Mouse (Mus musculus) stomach, embryonic 16.5 days (tissue): Measurements from ENCODE around the gene Nr2e3. TPM values are rescaled to one million over a fixed set of nuclear protein-coding genes. Genes with fewer than 3 reads are reported as not detected.

Source experiments
- ATAC-seq: fragments of 200-750 bp; cut with Nextera tagmentation; 2 replicates; pipeline ENCODE4 v1.8.0; 2017; ENCODE audit warnings: moderate number of reproducible peaks, moderate TSS enrichment; ENCODE audit not compliant: insufficient read depth, low FRiP score
- H3K27ac ChIP-seq: fragments of 300-500 bp; sonication (generic); 2 replicates; pipeline ENCODE4 v1.5.1; 2014; ENCODE audit warnings: low read length
- H3K27me3 ChIP-seq: fragments of 300-500 bp; sonication (generic); 2 replicates; pipeline ENCODE4 v1.6.1; 2014; ENCODE audit warnings: low read length, control low read depth, mixed read lengths; ENCODE audit not compliant: control insufficient read depth, insufficient read depth
- H3K36me3 ChIP-seq: fragments of 300-500 bp; sonication (generic); 2 replicates; pipeline ENCODE4 v1.6.1; 2014; ENCODE audit warnings: low read length; ENCODE audit not compliant: control insufficient read depth, insufficient read depth
- H3K4me1 ChIP-seq: fragments of 300-500 bp; sonication (generic); 2 replicates; pipeline ENCODE4 v1.6.1; 2014; ENCODE audit warnings: low read length, control low read depth, mixed read lengths; ENCODE audit not compliant: control insufficient read depth, insufficient read depth
- H3K4me2 ChIP-seq: fragments of 300-500 bp; sonication (generic); 2 replicates; pipeline ENCODE4 v1.6.1; 2014; ENCODE audit warnings: low read depth, low read length, mixed read lengths
- H3K4me3 ChIP-seq: fragments of 300-500 bp; sonication (generic); replicated peaks from 2 replicates; pipeline ENCODE4 v1.5.1; 2014; ENCODE audit warnings: mild to moderate bottlenecking, low read length
- H3K9ac ChIP-seq: fragments of 300-500 bp; sonication (generic); 2 replicates; pipeline ENCODE4 v1.6.1; 2014; ENCODE audit warnings: low read length
- H3K9me3 ChIP-seq: fragments of 300-500 bp; sonication (generic); replicated peaks from 2 replicates; pipeline ENCODE4 v1.6.1; 2016; ENCODE audit warnings: low read length, control low read depth; ENCODE audit not compliant: control insufficient read depth
- WGBS: fragments of 180-500 bp; shearing (Covaris S2); extraction: QIAGEN DNeasy Blood & Tissue Kit; methylation state at CpG from one replicate; pipeline ENCODE4 v1.1.7; 2014; 5-methylcytosine and 5-hydroxymethylcytosine counted together
- polyA plus RNA-seq: library from polyadenylated mRNA; unstranded; fragments of >200 nt; fragmentation: Nextera tagmentation; extraction: Ambion mirVana; gene quantifications from 2 replicates; pipeline ENCODE4 v1.2.1, GENCODE M21; 2015

The Nr2e3 gene
- polyA plus RNA-seq: 1.7 and 3.1 TPM in 2 replicates

DNA sequence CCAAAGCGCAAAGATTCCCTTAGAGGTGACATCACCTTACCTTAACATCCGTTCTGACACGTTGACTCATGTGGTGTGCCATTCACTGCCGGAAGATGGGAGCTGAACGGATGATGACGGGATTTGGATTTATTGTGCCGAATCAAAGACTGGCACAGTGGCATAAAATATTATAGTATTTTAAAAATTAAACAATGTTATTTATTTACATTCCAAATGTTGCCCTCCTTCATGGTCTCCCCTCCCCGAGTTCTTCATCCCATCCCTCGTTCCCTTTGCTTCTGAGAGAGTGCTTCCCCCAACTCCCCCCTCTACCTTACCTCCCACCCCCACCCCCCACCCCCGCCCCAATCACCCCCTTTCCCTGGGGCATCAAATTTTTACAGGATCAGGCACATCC, at the start of gene Nr2e3:
TSS of gene Nr2e3 (minus strand) at position 101 of the 400 bp plus-strand sequence.
- H3K4me1 ChIP-seq: peaks cover 6% of the 10 kb centered on the region
- no peak within 1 kb of the TSS for H3K9ac ChIP-seq
- no peaks in the 10 kb centered on the region for H3K9me3 ChIP-seq
- no peak for ATAC-seq
- 86% methylated on average over 10 of the region's 10 CpGs for WGBS
- H3K27me3 ChIP-seq: no peaks in the 10 kb centered on the region
- no peak within 1 kb of the TSS for H3K4me3 ChIP-seq
- no peak within 1 kb of the TSS for H3K4me2 ChIP-seq
- no peak within 1 kb of the TSS for H3K27ac ChIP-seq
- H3K36me3 ChIP-seq: no peaks in the 10 kb centered on the region

DNA sequence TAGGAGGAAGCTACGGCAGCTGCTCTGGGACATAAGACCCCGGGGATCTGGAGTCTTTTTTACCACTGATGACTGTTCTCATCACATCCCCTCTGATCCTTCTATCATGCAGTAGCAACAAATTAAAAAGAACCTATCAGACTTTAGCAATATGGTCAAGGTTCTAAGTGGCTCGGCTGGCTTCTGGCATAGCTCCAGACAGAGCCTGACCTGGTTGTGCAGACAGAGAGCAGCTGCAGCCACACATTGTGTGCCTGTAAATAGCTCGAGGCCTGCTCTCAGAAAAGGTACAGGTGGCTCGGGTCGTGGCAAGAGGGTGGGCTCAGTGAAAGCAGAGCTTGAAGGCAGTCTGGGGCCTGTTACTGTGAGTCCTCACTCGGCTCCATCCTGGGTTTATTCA, 48.5 kb upstream of the Nr2e3 start:
- Histone ChIP-seq H3K9ac (no peak overlapping the region), H3K36me3 (no peaks in the 10 kb centered on the region), H3K9me3 (no peaks in the 10 kb centered on the region), H3K27ac (no peak overlapping the region), H3K4me1 (no peaks in the 10 kb centered on the region), H3K4me2 (no peak overlapping the region), H3K4me3 (no peak overlapping the region), H3K27me3 (no peaks in the 10 kb centered on the region)
- WGBS: 36% methylated on average over 7 of the region's 7 CpGs
- ATAC-seq: no peak

- H3K9me3 ChIP-seq: no peaks in the 10 kb centered on the region
- no peak overlapping the region for H3K4me2 ChIP-seq
- 87% methylated on average over 8 of the region's 8 CpGs for WGBS
- no peaks in the 10 kb centered on the region for H3K27me3 ChIP-seq
- H3K4me3 ChIP-seq: no peak overlapping the region
- H3K27ac ChIP-seq: no peak overlapping the region
- no peak for ATAC-seq
- no peaks in the 10 kb centered on the region for H3K36me3 ChIP-seq
- no peaks in the 10 kb centered on the region for H3K4me1 ChIP-seq
- H3K9ac ChIP-seq: no peak overlapping the region
Measured at GRCm38 (mm10) chr9:60002323-60002722, 41.9 kb upstream of the Nr2e3 start.

DNA sequence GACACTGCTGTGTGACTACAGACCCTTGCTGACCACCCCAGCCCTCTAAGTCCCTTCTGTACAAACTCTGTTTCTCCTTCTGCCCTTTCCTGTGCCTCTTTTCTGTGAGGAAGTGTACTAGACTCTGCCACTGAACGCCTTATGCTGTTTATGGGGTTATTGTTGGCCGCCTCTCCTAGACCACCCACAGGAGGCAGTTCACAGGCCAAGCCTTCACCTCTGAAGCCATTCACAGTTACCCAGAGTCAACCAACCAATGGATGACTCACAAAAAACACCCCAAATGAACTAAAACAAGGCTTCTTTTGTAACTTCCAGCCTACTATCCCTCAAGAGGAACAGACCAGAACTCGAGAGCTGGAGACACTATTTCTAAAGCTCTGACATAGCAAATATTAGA, 41.0 kb upstream of the Nr2e3 start:
- WGBS: 72% methylated on average over 3 of the region's 3 CpGs
- no peak overlapping the region for H3K4me2 ChIP-seq
- no peaks in the 10 kb centered on the region for H3K4me1 ChIP-seq
- no peak overlapping the region for H3K4me3 ChIP-seq
- H3K27me3 ChIP-seq: no peaks in the 10 kb centered on the region
- 0 out of 2 replicates have a peak, but pooled peaks cover under 1% of the 10 kb centered on the region for H3K36me3 ChIP-seq
- ATAC-seq: no peak
- no peak overlapping the region for H3K27ac ChIP-seq
- H3K9ac ChIP-seq: no peak overlapping the region
- no peaks in the 10 kb centered on the region for H3K9me3 ChIP-seq

- Histone ChIP-seq H3K36me3 (0 out of 2 replicates have a peak, but pooled peaks cover 2% of the 10 kb centered on the region), H3K4me2 (no peak overlapping the region), H3K27me3 (no peaks in the 10 kb centered on the region), H3K4me3 (no peak overlapping the region), H3K9ac (no peak overlapping the region), H3K9me3 (no peaks in the 10 kb centered on the region), H3K4me1 (no peaks in the 10 kb centered on the region), H3K27ac (no peak overlapping the region)
- WGBS: 92% methylated on average over 4 of the region's 4 CpGs
- no peak for ATAC-seq
Measured at GRCm38 (mm10) chr9:59997725-59998124, 37.3 kb upstream of the Nr2e3 start.

DNA sequence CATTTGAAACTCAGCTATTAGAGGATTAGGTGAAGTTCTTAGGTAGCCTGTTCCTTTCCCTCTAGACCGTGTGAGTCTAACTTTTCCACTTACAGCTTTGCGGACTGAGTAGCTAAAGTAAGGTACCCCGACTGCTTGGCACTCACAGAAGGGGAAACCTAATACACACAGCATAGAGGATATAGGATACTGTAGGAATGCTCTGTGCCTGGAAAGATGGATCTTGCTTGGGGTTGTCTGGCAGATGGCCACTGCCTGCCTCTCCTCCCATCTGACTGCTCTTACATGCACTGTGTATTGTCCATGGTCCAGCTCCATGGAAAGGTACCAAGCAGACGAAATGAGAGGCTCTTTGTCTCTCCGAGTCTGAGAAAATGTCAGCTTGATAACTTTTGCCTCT, 30.9 kb upstream of the Nr2e3 start:
- Histone ChIP-seq H3K4me3 (no peak overlapping the region), H3K36me3 (0 out of 2 replicates have a peak, but pooled peaks cover 1% of the 10 kb centered on the region), H3K9ac (no peak overlapping the region), H3K9me3 (no peaks in the 10 kb centered on the region), H3K27me3 (no peaks in the 10 kb centered on the region), H3K27ac (no peak overlapping the region), H3K4me2 (no peak overlapping the region), H3K4me1 (no peaks in the 10 kb centered on the region)
- ATAC-seq: no peak
- WGBS: 68% methylated on average over 5 of the region's 5 CpGs

DNA sequence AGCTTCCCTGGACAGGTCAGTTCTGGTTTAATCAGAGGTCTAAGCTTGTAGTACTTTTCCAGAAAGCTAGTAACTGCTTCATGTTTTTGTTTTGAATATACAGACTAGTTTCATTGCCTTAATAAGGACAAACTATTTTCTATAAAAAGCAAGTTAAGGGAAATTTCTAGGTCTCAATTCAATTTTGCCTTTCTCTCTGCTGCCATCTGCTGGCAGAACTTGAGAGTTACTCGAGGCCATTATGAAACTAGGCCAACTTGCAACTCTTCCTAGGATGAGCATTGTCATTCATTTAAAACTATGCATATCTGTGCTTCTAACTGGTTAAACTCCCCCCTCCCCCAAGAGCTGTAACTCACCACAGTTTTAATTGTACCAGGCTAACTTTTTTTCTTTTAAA, 29.4 kb upstream of the Nr2e3 start:
- H3K36me3 ChIP-seq: no peaks in the 10 kb centered on the region
- H3K27me3 ChIP-seq: no peaks in the 10 kb centered on the region
- no peaks in the 10 kb centered on the region for H3K9me3 ChIP-seq
- no peak overlapping the region for H3K4me2 ChIP-seq
- WGBS: 0% methylated on average over 1 of the region's 1 CpGs
- H3K4me1 ChIP-seq: no peaks in the 10 kb centered on the region
- no peak overlapping the region for H3K27ac ChIP-seq
- ATAC-seq: no peak
- no peak overlapping the region for H3K9ac ChIP-seq
- no peak overlapping the region for H3K4me3 ChIP-seq

- WGBS: 68% methylated on average over 3 of the region's 3 CpGs
- no peak for ATAC-seq
- no peak overlapping the region for H3K4me2 ChIP-seq
- H3K9me3 ChIP-seq: no peaks in the 10 kb centered on the region
- no peak overlapping the region for H3K27ac ChIP-seq
- no peaks in the 10 kb centered on the region for H3K36me3 ChIP-seq
- H3K27me3 ChIP-seq: no peaks in the 10 kb centered on the region
- no peak overlapping the region for H3K4me3 ChIP-seq
- no peak overlapping the region for H3K9ac ChIP-seq
- H3K4me1 ChIP-seq: no peaks in the 10 kb centered on the region
Measured at GRCm38 (mm10) chr9:59985900-59986572, 25.6 kb upstream of the Nr2e3 start.

- no peaks in the 10 kb centered on the region for H3K36me3 ChIP-seq
- no peak overlapping the region for H3K4me2 ChIP-seq
- no peaks in the 10 kb centered on the region for H3K9me3 ChIP-seq
- no peak overlapping the region for H3K27ac ChIP-seq
- no peak for ATAC-seq
- 57% methylated on average over 2 of the region's 2 CpGs for WGBS
- no peak overlapping the region for H3K9ac ChIP-seq
- H3K27me3 ChIP-seq: no peaks in the 10 kb centered on the region
- H3K4me3 ChIP-seq: no peak overlapping the region
- H3K4me1 ChIP-seq: no peaks in the 10 kb centered on the region
Measured at GRCm38 (mm10) chr9:59981116-59981515, 20.7 kb upstream of the Nr2e3 start.
